Mouse (Mus musculus) intestine, postnatal 0 days (tissue): ENCODE data around the gene Ccdc151. TPM values are rescaled to one million over a fixed set of nuclear protein-coding genes. Genes with fewer than 3 reads are reported as not detected.

Experiments
- ATAC-seq: fragments of 200-750 bp; cut with Nextera tagmentation; 2 replicates; pipeline ENCODE4 v1.8.0; 2017; ENCODE audit warnings: mild to moderate bottlenecking, moderate TSS enrichment, moderate library complexity
- H3K27ac ChIP-seq: fragments of 300-500 bp; sonication (generic); 2 replicates; pipeline ENCODE4 v1.5.1; 2014; ENCODE audit warnings: mild to moderate bottlenecking, low read depth, low read length, moderate library complexity
- H3K27me3 ChIP-seq: fragments of 300-500 bp; sonication (generic); replicated peaks from 2 replicates; pipeline ENCODE4 v1.6.1; 2014; ENCODE audit warnings: low read length, mixed read lengths; ENCODE audit not compliant: control insufficient read depth, insufficient read depth
- H3K36me3 ChIP-seq: fragments of 300-500 bp; sonication (generic); 2 replicates; pipeline ENCODE4 v1.6.1; 2014; ENCODE audit warnings: mild to moderate bottlenecking, moderate library complexity; ENCODE audit not compliant: control insufficient read depth, insufficient read depth
- H3K4me1 ChIP-seq: fragments of 300-500 bp; sonication (generic); replicated peaks from 2 replicates; pipeline ENCODE4 v1.6.1; 2014; ENCODE audit warnings: antibody characterized with exemption, low read length, mixed read lengths; ENCODE audit not compliant: control insufficient read depth, insufficient read depth
- H3K4me2 ChIP-seq: fragments of 300-500 bp; sonication (generic); replicated peaks from 2 replicates; pipeline ENCODE4 v1.6.1; 2014; ENCODE audit warnings: low read depth, mild to moderate bottlenecking, moderate library complexity
- H3K4me3 ChIP-seq: fragments of 300-500 bp; sonication (generic); 2 replicates; pipeline ENCODE4 v1.5.1; 2014; ENCODE audit warnings: low read depth, low read length
- H3K9ac ChIP-seq: fragments of 300-500 bp; sonication (generic); 2 replicates; pipeline ENCODE4 v1.6.1; 2014; ENCODE audit warnings: mild to moderate bottlenecking, low read depth, low read length
- H3K9me3 ChIP-seq: fragments of 300-500 bp; sonication (generic); 2 replicates; pipeline ENCODE4 v1.6.1; 2016; ENCODE audit warnings: mixed run types; ENCODE audit not compliant: control insufficient read depth
- CTCF ChIP-seq: sonication (generic); IDR thresholded peaks from 2 replicates; pipeline ENCODE4 v1.5.1; 2016; ENCODE audit warnings: low read depth, mild to moderate bottlenecking, control low read depth, antibody characterized with exemption, moderate library complexity
- WGBS: fragments of 180-500 bp; shearing (Covaris S2); extraction: QIAGEN DNeasy Blood & Tissue Kit; methylation state at CpG from one replicate; pipeline ENCODE4 v1.1.7; 2014; 5-methylcytosine and 5-hydroxymethylcytosine counted together
- polyA plus RNA-seq: library from polyadenylated mRNA; unstranded; fragments of >200 nt; fragmentation: Nextera tagmentation; extraction: Ambion mirVana; gene quantifications from 2 replicates; pipeline ENCODE4 v1.2.1, GENCODE M21; 2015

The Ccdc151 gene
- polyA plus RNA-seq, 1 experiment from 2014 or later: 0.35 TPM

- H3K27ac ChIP-seq: no peak overlapping the region
- H3K36me3 ChIP-seq: no peaks in the 10 kb centered on the region
- no peak for ATAC-seq
- 86% methylated on average over 10 of the region's 10 CpGs for WGBS
- H3K9me3 ChIP-seq: no peaks in the 10 kb centered on the region
- H3K4me2 ChIP-seq: no peak overlapping the region
- no peaks in the 10 kb centered on the region for H3K4me1 ChIP-seq
- no peak for TF ChIP-seq CTCF
- H3K27me3 ChIP-seq: no peaks in the 10 kb centered on the region
- no peak overlapping the region for H3K9ac ChIP-seq
- H3K4me3 ChIP-seq: no peak overlapping the region
Measured at GRCm38 (mm10) chr9:21976626-21977175, 25.7 kb downstream of the Ccdc151 start.

GRCm38 (mm10) chr9:21969304-21969703 lies 33.1 kb downstream of the Ccdc151 start:
- Histone ChIP-seq H3K9ac (no peak overlapping the region), H3K36me3 (no peaks in the 10 kb centered on the region), H3K4me1 (no peaks in the 10 kb centered on the region), H3K4me3 (no peak overlapping the region), H3K27me3 (no peaks in the 10 kb centered on the region), H3K9me3 (no peaks in the 10 kb centered on the region), H3K4me2 (no peak overlapping the region), H3K27ac (no peak overlapping the region)
- ATAC-seq: no peak
- WGBS: 83% methylated on average over 4 of the region's 4 CpGs
- TF ChIP-seq CTCF: no peak

- ATAC-seq: no peak
- WGBS: 42% methylated on average over 6 of the region's 6 CpGs
- no peaks in the 10 kb centered on the region for H3K4me1 ChIP-seq
- H3K4me2 ChIP-seq: no peak overlapping the region
- TF ChIP-seq CTCF: no peak
- H3K9me3 ChIP-seq: no peaks in the 10 kb centered on the region
- no peak overlapping the region for H3K9ac ChIP-seq
- H3K4me3 ChIP-seq: no peak overlapping the region
- H3K27ac ChIP-seq: no peak overlapping the region
- H3K27me3 ChIP-seq: no peaks in the 10 kb centered on the region
- no peaks in the 10 kb centered on the region for H3K36me3 ChIP-seq
Measured at GRCm38 (mm10) chr9:21968883-21969282, 33.6 kb downstream of the Ccdc151 start.

GRCm38 (mm10) chr9:21963417-21963816 lies 39.0 kb downstream of the Ccdc151 start, which contains the start of gene Epor:
TSS of gene Epor (minus strand) at chr9:21963506.
- no peak for TF ChIP-seq CTCF
- peaks cover 34% of the 10 kb centered on the region for H3K27me3 ChIP-seq
- WGBS: 29% methylated on average over 7 of the region's 8 CpGs
- H3K27ac ChIP-seq: no peak within 1 kb of the TSS
- H3K4me3 ChIP-seq: peak within 1 kb of the TSS; percentile 50
- peak within 1 kb of the TSS; percentile 88 for H3K4me2 ChIP-seq
- H3K9ac ChIP-seq: 0 out of 2 replicates have a peak within 1 kb of the TSS, but pooled peaks have one; percentile 17
- H3K36me3 ChIP-seq: no peaks in the 10 kb centered on the region
- H3K4me1 ChIP-seq: no peaks in the 10 kb centered on the region; the same call in 1 of the 2 replicates
- no peaks in the 10 kb centered on the region for H3K9me3 ChIP-seq
- ATAC-seq: no peak

GRCm38 (mm10) chr9:21962416-21963059 lies 39.9 kb downstream of the Ccdc151 start:
- peak overlapping the region; percentile 88 for H3K4me2 ChIP-seq
- H3K4me3 ChIP-seq: peak overlapping the region; percentile 50
- H3K27me3 ChIP-seq: peaks cover 34% of the 10 kb centered on the region
- TF ChIP-seq CTCF: peak; percentile 37
- H3K9ac ChIP-seq: 0 out of 2 replicates have a peak overlapping the region, but pooled peaks have one; percentile 17
- 4% methylated on average over 34 of the region's 34 CpGs for WGBS
- H3K36me3 ChIP-seq: no peaks in the 10 kb centered on the region
- H3K4me1 ChIP-seq: no peaks in the 10 kb centered on the region; the same call in 1 of the 2 replicates
- H3K9me3 ChIP-seq: no peaks in the 10 kb centered on the region
- peak; percentile 18; the same call in 1 of the 2 replicates for ATAC-seq
- no peak overlapping the region for H3K27ac ChIP-seq

- Histone ChIP-seq H3K27me3 (peaks cover 34% of the 10 kb centered on the region), H3K27ac (no peak overlapping the region), H3K36me3 (no peaks in the 10 kb centered on the region), H3K9me3 (no peaks in the 10 kb centered on the region), H3K9ac (0 out of 2 replicates have a peak overlapping the region, but pooled peaks have one; percentile 17), H3K4me3 (peak overlapping the region; percentile 50), H3K4me1 (no peaks in the 10 kb centered on the region; the same call in 1 of the 2 replicates), H3K4me2 (peak overlapping the region; percentile 88)
- 2% methylated on average over 15 of the region's 15 CpGs for WGBS
- TF ChIP-seq CTCF: no peak
- no peak for ATAC-seq
Measured at GRCm38 (mm10) chr9:21962010-21962409, 40.4 kb downstream of the Ccdc151 start.
